Mouse (Mus musculus) brain, embryonic 14.5 days (tissue): ENCODE results near the gene Nmnat2.

ENCODE experiments used
- CTCF ChIP-seq: fragments of 200-500 bp; IDR thresholded peaks from 2 replicates; pipeline ENCODE4 v1.5.1; 2012; ENCODE audit warnings: inconsistent platforms, mild to moderate bottlenecking, moderate library complexity, borderline replicate concordance; ENCODE audit not compliant: insufficient read depth, insufficient read length; ENCODE audit errors: extremely low read depth
- POLR2A ChIP-seq: fragments of 200-500 bp; IDR thresholded peaks from 2 replicates; pipeline ENCODE4 v1.6.1; 2012; ENCODE audit warnings: mild to moderate bottlenecking, inconsistent platforms, borderline replicate concordance; ENCODE audit not compliant: poor library complexity, insufficient read depth, insufficient read length, severe bottlenecking; ENCODE audit errors: extremely low read depth

DNA sequence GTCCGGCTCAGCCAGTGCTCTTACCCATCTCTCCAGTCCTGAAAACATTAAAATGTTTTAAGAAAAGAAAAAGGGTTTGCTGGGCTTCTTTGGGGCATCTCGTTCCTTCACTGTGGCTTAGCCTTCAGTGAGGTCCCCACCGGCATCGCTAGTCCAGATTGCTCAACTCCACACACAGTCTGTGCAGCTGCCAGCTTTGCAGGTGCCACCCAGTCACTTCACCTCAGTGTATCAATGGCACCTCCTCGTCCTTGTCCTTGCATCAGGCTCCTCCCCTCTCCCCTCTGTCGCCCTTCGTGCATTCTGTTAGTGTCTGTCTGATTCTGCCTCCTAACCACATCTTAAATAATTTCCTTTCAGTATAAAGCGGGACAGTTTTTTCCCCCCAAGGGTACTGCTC, 45.2 kb downstream of the Nmnat2 start:
- TF ChIP-seq POLR2A (no peak), CTCF (no peak)
